Mouse (Mus musculus): ENCODE data around the gene Cdsn. TPM values are rescaled to one million over a fixed set of nuclear protein-coding genes. Genes with fewer than 3 reads are reported as not detected.

Cdsn gene
- 0.06 TPM in 1 of 2 replicates, not detected in the other for polyA plus RNA-seq (2014; fragmentation: Nextera tagmentation; extraction: Ambion mirVana)

DNA sequence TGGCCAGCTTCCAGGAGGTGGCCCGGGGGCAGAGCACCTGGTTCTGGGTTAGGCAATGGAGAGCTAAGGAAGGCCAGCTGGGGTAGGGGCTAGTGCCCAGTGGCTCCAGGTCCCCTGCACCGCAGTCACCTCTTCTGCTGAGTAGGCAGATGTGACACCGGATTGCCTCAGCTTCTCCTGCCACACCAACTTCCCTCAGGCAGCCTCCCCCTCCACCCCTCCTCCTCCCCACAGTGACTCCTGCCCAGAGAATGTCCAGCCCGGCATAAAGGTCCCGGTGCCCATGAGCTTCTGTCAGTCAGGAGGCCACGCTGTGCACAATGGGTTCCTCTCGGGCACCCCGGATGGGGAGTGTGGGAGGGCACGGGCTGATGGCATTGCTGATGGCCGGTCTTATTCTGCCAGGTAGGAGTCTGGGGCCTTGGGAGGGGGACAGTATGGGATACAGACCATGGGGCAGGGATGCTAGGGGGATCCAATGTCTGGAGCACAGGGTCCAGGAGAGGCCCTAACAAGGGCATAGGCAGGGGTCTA, at the start of gene Cdsn:
TSS of gene Cdsn (plus strand) at position 248 of the 534 bp plus-strand sequence.
- no peak for DNase-seq (ENCODE audit: low spot score)
- no peak within 1 kb of the TSS for H3K9ac ChIP-seq (ENCODE audit: low read length)
- no peaks in the 10 kb centered on the region for H3K9me3 ChIP-seq (replicated peaks; ENCODE audit: control insufficient read depth, low read length)
- H3K4me3 ChIP-seq (ENCODE audit: low read depth, low read length) = no peak within 1 kb of the TSS
- no peak for ATAC-seq
- H3K27ac ChIP-seq (ENCODE audit: low read depth, low read length) = no peak within 1 kb of the TSS
- H3K4me2 ChIP-seq (ENCODE audit: low read length) = no peak within 1 kb of the TSS
- no peaks in the 10 kb centered on the region for H3K36me3 ChIP-seq (ENCODE audit: control insufficient read depth, insufficient read depth, low read length)
- H3K4me1 ChIP-seq (ENCODE audit: control insufficient read depth, insufficient read depth, low read length) = 0 out of 2 replicates have a peak, but pooled peaks cover 3% of the 10 kb centered on the region
- 83% methylated on average over 10 of the region's 10 CpGs for WGBS
- H3K27me3 ChIP-seq (replicated peaks; ENCODE audit: control insufficient read depth, insufficient read depth, low read length) = no peaks in the 10 kb centered on the region

DNA sequence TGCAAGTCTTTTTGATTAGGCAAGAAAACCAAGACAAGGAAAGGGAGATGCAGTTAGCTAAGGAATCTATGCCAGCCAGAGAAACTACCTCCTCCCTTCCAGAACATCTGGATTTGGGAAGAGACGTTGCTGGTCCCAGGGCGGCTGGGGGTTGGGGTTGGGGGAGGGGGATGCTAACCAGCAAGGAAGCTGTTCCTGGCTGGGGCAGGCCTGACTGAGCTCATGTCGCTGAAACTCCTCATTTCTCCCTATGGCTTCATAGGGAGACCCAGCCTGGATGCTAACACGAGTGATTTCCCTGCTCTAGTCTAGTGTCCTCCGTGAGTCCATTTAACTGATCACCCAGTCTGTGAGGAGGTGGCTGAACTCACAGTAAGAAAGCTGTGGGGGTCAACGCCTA, 49.7 kb upstream of the Cdsn start:
- H3K9me3 ChIP-seq (replicated peaks; ENCODE audit: control insufficient read depth, low read length) = no peaks in the 10 kb centered on the region
- H3K27ac ChIP-seq (ENCODE audit: low read depth, low read length) = no peak overlapping the region
- H3K4me1 ChIP-seq (ENCODE audit: control insufficient read depth, insufficient read depth, low read length) = no peaks in the 10 kb centered on the region
- WGBS = 4% methylated on average over 5 of the region's 6 CpGs
- no peak overlapping the region for H3K4me2 ChIP-seq (ENCODE audit: low read length)
- ATAC-seq = no peak
- no peaks in the 10 kb centered on the region for H3K36me3 ChIP-seq (ENCODE audit: control insufficient read depth, insufficient read depth, low read length)
- no peak overlapping the region for H3K9ac ChIP-seq (ENCODE audit: low read length)
- H3K4me3 ChIP-seq (ENCODE audit: low read depth, low read length) = no peak overlapping the region
- H3K27me3 ChIP-seq (replicated peaks; ENCODE audit: control insufficient read depth, insufficient read depth, low read length) = peaks cover 18% of the 10 kb centered on the region
- no peak for DNase-seq (ENCODE audit: low spot score)

DNA sequence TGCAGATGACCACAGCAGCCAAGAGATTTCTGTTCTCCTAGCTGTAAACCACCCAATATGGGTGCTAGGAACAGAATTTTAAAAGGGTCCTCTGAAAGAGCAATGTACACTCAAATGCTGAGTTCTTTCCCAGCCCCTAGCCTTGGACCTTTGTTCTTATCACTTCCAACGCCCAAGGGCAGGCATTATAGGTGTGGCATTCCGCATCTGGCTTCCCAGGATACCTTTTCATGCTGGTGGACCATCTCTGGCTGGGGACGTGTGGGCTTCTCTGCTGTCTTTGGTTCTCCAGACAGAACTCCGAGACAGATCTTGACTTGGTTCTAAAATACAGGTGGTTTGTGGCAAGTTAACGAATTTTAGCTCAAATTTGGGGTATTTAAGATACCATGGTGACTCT, 49.2 kb upstream of the Cdsn start:
- H3K4me1 ChIP-seq (ENCODE audit: control insufficient read depth, insufficient read depth, low read length) = no peaks in the 10 kb centered on the region
- ATAC-seq = no peak
- H3K4me2 ChIP-seq (ENCODE audit: low read length) = no peak overlapping the region
- peaks cover 18% of the 10 kb centered on the region for H3K27me3 ChIP-seq (replicated peaks; ENCODE audit: control insufficient read depth, insufficient read depth, low read length)
- no peak overlapping the region for H3K27ac ChIP-seq (ENCODE audit: low read depth, low read length)
- no peaks in the 10 kb centered on the region for H3K36me3 ChIP-seq (ENCODE audit: control insufficient read depth, insufficient read depth, low read length)
- H3K9ac ChIP-seq (ENCODE audit: low read length) = no peak overlapping the region
- H3K9me3 ChIP-seq (replicated peaks; ENCODE audit: control insufficient read depth, low read length) = no peaks in the 10 kb centered on the region
- DNase-seq (ENCODE audit: low spot score) = no peak
- 41% methylated on average over 5 of the region's 5 CpGs for whole genome bisulfite sequencing
- no peak overlapping the region for H3K4me3 ChIP-seq (ENCODE audit: low read depth, low read length)

DNA sequence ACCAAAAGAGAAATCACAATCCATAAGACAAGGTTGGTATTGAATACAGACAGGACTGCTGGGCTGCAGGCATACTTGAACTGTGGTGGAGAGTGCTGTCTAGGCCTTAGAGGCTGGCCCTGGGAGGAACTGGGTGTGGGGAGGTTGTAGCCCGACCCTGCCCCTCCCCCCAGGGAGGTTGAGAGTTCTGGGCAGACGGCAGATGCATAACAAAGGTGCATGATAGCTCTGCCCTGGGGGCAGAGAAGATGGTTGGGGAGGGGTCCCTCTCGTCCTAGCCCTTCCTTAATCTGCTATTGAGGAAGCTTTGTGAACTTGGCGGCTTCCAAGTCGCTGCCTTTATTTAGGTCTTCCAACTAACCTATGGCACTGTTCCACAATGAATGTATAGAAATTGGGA, 48.1 kb upstream of the Cdsn start:
- no peak overlapping the region for H3K4me2 ChIP-seq (ENCODE audit: low read length)
- no peak overlapping the region for H3K9ac ChIP-seq (ENCODE audit: low read length)
- H3K4me3 ChIP-seq (ENCODE audit: low read depth, low read length) = no peak overlapping the region
- H3K4me1 ChIP-seq (ENCODE audit: control insufficient read depth, insufficient read depth, low read length) = no peaks in the 10 kb centered on the region
- H3K9me3 ChIP-seq (replicated peaks; ENCODE audit: control insufficient read depth, low read length) = no peaks in the 10 kb centered on the region
- WGBS = 18% methylated on average over 5 of the region's 5 CpGs
- no peak overlapping the region for H3K27ac ChIP-seq (ENCODE audit: low read depth, low read length)
- no peaks in the 10 kb centered on the region for H3K36me3 ChIP-seq (ENCODE audit: control insufficient read depth, insufficient read depth, low read length)
- DNase-seq (ENCODE audit: low spot score) (no peak), ATAC-seq (no peak)
- H3K27me3 ChIP-seq (replicated peaks; ENCODE audit: control insufficient read depth, insufficient read depth, low read length) = peaks cover 18% of the 10 kb centered on the region

DNA sequence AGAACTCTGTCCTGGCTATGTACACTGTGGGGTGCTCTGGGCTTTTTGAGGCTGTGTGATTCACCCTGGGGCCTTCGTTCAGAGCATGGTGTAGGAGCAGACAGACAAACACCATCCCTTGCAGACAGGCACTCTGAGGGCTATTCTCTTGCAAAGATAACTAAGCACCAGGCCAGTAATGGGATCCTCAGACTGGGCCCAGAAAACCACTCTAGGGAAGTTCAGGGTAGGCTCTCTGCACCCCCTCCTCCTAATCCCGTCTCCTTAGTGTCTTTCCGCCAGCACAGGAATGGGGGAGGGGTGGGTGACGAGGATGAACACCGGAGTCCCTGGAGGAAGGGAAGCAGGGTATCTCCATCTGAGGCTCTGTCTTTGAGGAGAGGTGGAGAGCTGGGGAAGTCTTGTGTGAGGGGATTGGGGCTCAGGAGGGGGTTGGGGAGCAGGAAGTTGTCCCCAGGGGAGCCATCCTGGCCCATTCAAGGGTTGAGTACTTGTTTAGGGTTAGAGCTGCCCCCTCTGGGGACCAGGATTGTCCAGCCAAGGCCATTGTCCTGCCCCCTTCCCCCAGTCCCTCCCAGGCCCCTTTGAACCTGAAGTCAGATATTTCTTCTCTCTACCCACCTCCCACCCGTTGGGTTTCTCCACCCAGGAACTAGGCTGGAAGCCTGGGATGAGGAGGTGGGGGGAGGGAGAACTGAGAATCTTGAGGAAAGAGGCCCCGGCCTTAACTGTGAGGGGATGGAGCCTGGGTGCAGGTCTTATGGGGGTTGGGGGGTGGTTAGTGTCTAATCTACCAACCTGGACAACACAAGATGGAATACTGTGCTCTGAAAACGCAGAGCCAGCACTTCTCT, 47.1 kb upstream of the Cdsn start:
- Histone ChIP-seq H3K4me3 (ENCODE audit: low read depth, low read length) (no peak overlapping the region), H3K9ac (ENCODE audit: low read length) (no peak overlapping the region), H3K36me3 (ENCODE audit: control insufficient read depth, insufficient read depth, low read length) (no peaks in the 10 kb centered on the region), H3K4me1 (ENCODE audit: control insufficient read depth, insufficient read depth, low read length) (peaks cover 4% of the 10 kb centered on the region; the same call in 1 of the 2 replicates), H3K9me3 (replicated peaks; ENCODE audit: control insufficient read depth, low read length) (no peaks in the 10 kb centered on the region), H3K4me2 (ENCODE audit: low read length) (no peak overlapping the region), H3K27me3 (replicated peaks; ENCODE audit: control insufficient read depth, insufficient read depth, low read length) (peaks cover 18% of the 10 kb centered on the region), H3K27ac (ENCODE audit: low read depth, low read length) (no peak overlapping the region)
- no peak for DNase-seq (ENCODE audit: low spot score)
- WGBS = 16% methylated on average over 8 of the region's 8 CpGs
- ATAC-seq = no peak

DNA sequence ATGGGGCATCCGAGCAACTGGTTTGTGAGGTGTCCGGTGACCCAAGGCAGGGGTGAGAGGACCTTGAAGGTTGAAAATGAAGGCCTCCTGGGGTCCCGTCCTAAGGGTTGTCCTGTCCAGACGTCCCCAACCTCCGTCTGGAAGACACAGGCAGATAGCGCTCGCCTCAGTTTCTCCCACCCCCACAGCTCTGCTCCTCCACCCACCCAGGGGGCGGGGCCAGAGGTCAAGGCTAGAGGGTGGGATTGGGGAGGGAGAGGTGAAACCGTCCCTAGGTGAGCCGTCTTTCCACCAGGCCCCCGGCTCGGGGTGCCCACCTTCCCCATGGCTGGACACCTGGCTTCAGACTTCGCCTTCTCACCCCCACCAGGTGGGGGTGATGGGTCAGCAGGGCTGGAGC, 46.2 kb upstream of the Cdsn start, which contains the start of gene Pou5f1:
TSS of gene Pou5f1 (plus strand) at position 243 of the 400 bp plus-strand sequence.
- Histone ChIP-seq H3K27ac (ENCODE audit: low read depth, low read length) (no peak within 1 kb of the TSS), H3K9ac (ENCODE audit: low read length) (no peak within 1 kb of the TSS), H3K9me3 (replicated peaks; ENCODE audit: control insufficient read depth, low read length) (no peaks in the 10 kb centered on the region), H3K4me1 (ENCODE audit: control insufficient read depth, insufficient read depth, low read length) (peaks cover 4% of the 10 kb centered on the region; the same call in 1 of the 2 replicates), H3K4me3 (ENCODE audit: low read depth, low read length) (no peak within 1 kb of the TSS), H3K36me3 (ENCODE audit: control insufficient read depth, insufficient read depth, low read length) (no peaks in the 10 kb centered on the region), H3K27me3 (replicated peaks; ENCODE audit: control insufficient read depth, insufficient read depth, low read length) (peaks cover 18% of the 10 kb centered on the region), H3K4me2 (ENCODE audit: low read length) (no peak within 1 kb of the TSS)
- no peak for DNase-seq (ENCODE audit: low spot score)
- 32% methylated on average over 13 of the region's 13 CpGs for WGBS
- no peak for ATAC-seq

DNA sequence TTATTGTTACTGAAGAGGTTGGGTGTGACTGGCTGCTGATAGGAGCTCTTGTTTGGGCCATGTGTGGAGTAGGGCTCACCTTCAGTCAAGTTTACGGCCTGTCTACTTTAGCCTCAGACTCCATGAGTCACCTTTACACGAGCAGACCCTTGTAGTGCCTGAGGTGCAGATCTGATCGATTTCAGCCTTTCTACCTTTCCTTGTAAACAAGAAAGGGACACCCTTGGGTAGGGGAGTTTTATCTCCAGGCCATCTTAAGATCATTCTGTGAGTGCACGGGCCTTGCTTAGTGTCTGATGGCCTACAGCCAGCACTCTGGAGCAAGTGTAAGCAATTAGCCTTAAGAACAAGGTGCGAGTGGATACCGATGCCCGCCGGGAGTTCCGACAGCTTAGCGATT, 45.0 kb upstream of the Cdsn start:
- no peaks in the 10 kb centered on the region for H3K36me3 ChIP-seq (ENCODE audit: control insufficient read depth, insufficient read depth, low read length)
- ATAC-seq (no peak), DNase-seq (ENCODE audit: low spot score) (no peak)
- H3K27me3 ChIP-seq (replicated peaks; ENCODE audit: control insufficient read depth, insufficient read depth, low read length) = peaks cover 18% of the 10 kb centered on the region
- no peak overlapping the region for H3K9ac ChIP-seq (ENCODE audit: low read length)
- H3K27ac ChIP-seq (ENCODE audit: low read depth, low read length) = no peak overlapping the region
- 10% methylated on average over 10 of the region's 10 CpGs for WGBS
- H3K4me1 ChIP-seq (ENCODE audit: control insufficient read depth, insufficient read depth, low read length) = peaks cover 4% of the 10 kb centered on the region; the same call in 1 of the 2 replicates
- no peak overlapping the region for H3K4me2 ChIP-seq (ENCODE audit: low read length)
- no peaks in the 10 kb centered on the region for H3K9me3 ChIP-seq (replicated peaks; ENCODE audit: control insufficient read depth, low read length)
- H3K4me3 ChIP-seq (ENCODE audit: low read depth, low read length) = no peak overlapping the region

DNA sequence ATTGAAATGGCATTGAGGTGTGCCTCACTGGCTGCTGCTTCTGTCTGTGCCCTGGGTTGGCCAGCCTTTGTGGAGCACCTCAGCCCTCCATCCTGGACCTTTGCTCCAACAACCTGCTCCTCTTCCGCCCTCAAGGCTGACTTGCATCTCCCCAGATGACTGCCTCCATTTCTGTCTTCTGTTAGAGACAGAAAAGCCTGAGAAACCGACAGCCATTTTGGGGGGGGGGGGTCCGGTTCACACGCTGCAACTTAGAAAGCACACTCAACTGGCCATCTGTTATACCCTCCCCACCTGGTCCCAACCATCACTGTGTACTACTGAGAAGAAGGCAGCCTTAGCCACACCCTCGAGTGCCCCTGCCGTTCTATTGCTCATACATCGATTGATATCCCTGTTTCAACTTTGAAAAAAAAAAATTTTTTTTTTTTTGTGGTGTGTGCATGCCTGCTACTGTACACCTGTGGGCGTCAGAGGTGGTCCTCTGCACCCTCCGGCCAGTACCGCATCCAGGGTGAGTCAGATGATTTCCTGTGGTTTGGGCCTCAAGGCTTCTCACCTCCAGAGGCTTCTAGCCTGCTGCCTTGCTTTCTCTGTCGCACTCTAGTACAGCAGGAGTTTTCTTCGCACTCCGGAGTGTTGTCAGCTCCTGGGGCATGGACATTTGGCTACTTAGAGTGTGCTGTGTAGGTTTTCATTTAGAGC, 44.2 kb upstream of the Cdsn start:
- H3K4me1 ChIP-seq (ENCODE audit: control insufficient read depth, insufficient read depth, low read length) = peaks cover 4% of the 10 kb centered on the region; the same call in 1 of the 2 replicates
- WGBS = 32% methylated on average over 13 of the region's 13 CpGs
- no peak overlapping the region for H3K4me2 ChIP-seq (ENCODE audit: low read length)
- H3K4me3 ChIP-seq (ENCODE audit: low read depth, low read length) = no peak overlapping the region
- DNase-seq (ENCODE audit: low spot score) (no peak), ATAC-seq (no peak)
- H3K36me3 ChIP-seq (ENCODE audit: control insufficient read depth, insufficient read depth, low read length) = no peaks in the 10 kb centered on the region
- no peak overlapping the region for H3K9ac ChIP-seq (ENCODE audit: low read length)
- H3K27me3 ChIP-seq (replicated peaks; ENCODE audit: control insufficient read depth, insufficient read depth, low read length) = peaks cover 18% of the 10 kb centered on the region
- no peak overlapping the region for H3K27ac ChIP-seq (ENCODE audit: low read depth, low read length)
- H3K9me3 ChIP-seq (replicated peaks; ENCODE audit: control insufficient read depth, low read length) = no peaks in the 10 kb centered on the region
